In the genomic region with DNA sequence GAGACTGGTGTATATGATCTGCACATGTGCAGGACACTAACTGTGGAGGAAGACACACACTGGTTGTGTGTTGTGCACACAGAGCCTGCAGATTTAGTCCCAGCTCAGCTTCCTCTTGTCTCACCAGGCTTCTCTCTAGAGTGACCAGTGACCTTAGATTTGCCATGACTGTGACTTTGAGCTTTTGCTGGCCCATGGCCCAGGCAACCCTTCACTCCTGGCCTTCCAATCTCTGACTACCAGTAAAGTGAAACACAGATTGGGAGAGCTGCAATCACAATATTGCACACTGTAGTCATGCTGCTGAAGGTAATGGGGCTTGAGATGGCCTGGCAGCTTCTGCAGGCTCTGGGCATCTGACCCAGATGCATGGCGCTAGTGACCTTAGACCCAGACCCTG, we compare ENCODE assay signal across 15 mouse cellular contexts.
DNase-seq lines count a peak whose midpoint lies in the region; ATAC-seq and TF ChIP-seq lines count a peak whose summit lies in the region.
"Had no signal": no experiment of that assay in that cellular context is flagged by ENCODE, and none has a peak within 500 bp of the region (broad histone marks: within the 10 kb centered on the region; RNA-seq: fewer than 3 reads in every experiment).

No protein-coding gene starts in this region.

- H3K9ac ChIP-seq in liver, embryonic 16.5 days (ENCODE audit: low read depth, low read length), result no peak overlapping the region
- peak overlapping the region; percentile 5; the same call in 1 of the 2 replicates for H3K9ac ChIP-seq in liver, postnatal 0 days (replicated peaks)
- no peak overlapping the region for H3K9ac ChIP-seq in hindbrain, embryonic 11.5 days (ENCODE audit: low read depth, low read length)
- H3K9ac ChIP-seq: forebrain, embryonic 12.5 days; hindbrain, embryonic 15.5 days; neural tube, embryonic 13.5 days had no signal

- H3K4me3 ChIP-seq in liver, embryonic 16.5 days (ENCODE audit: low read depth, low read length), result no peak overlapping the region
- no peak overlapping the region for H3K4me3 ChIP-seq in liver, postnatal 0 days (ENCODE audit: low read depth, low read length)
- no peak overlapping the region for H3K4me3 ChIP-seq in left cerebral cortex, adult 2 months
- H3K4me3 ChIP-seq in hindbrain, embryonic 11.5 days (ENCODE audit: low read depth, low read length), result no peak overlapping the region
- H3K4me3 ChIP-seq: forebrain, embryonic 12.5 days; hindbrain, embryonic 15.5 days; neural tube, embryonic 13.5 days had no signal

- ATAC-seq in liver, embryonic 16.5 days (ENCODE audit: low read depth), result peak; percentile 69
- ATAC-seq in liver, postnatal 0 days, result peak; percentile 37; the same call in 1 of the 2 replicates
- no peak for ATAC-seq in hindbrain, embryonic 11.5 days (ENCODE audit: low FRiP score)
- ATAC-seq: midbrain, embryonic 16.5 days had no signal

- no peaks in the 10 kb centered on the region for H3K9me3 ChIP-seq in liver, embryonic 16.5 days (replicated peaks; ENCODE audit: control insufficient read depth, low read length)
- no peaks in the 10 kb centered on the region for H3K9me3 ChIP-seq in liver, postnatal 0 days (ENCODE audit: low read length)
- H3K9me3 ChIP-seq in hindbrain, embryonic 11.5 days (ENCODE audit: control insufficient read depth, low read length), result no peaks in the 10 kb centered on the region
- H3K9me3 ChIP-seq: forebrain, embryonic 12.5 days; hindbrain, embryonic 15.5 days; neural tube, embryonic 13.5 days had no signal

- 86% methylated on average over 1 of the region's 1 CpGs for WGBS in liver, embryonic 16.5 days (ENCODE audit: insufficient replicate concordance)
- WGBS in liver, postnatal 0 days (ENCODE audit: insufficient replicate concordance), result 88% methylated on average over 1 of the region's 1 CpGs
- 94% methylated on average over 1 of the region's 1 CpGs for WGBS in hindbrain, embryonic 11.5 days

- no peak overlapping the region for H3K27ac ChIP-seq in liver, embryonic 16.5 days (ENCODE audit: low read length)
- no peak overlapping the region for H3K27ac ChIP-seq in liver, postnatal 0 days (ENCODE audit: low read depth)
- no peak overlapping the region for H3K27ac ChIP-seq in left cerebral cortex, adult 2 months
- no peak overlapping the region for H3K27ac ChIP-seq in hindbrain, embryonic 11.5 days (ENCODE audit: low read depth, low read length)
- H3K27ac ChIP-seq: forebrain, embryonic 12.5 days; hindbrain, embryonic 15.5 days; neural tube, embryonic 13.5 days had no signal

- peak; percentile 18 for DNase-seq in cerebellum, adult 11-12 months
- DNase-seq in cerebellum, adult 18-20 months, result no peak
- no peak for DNase-seq in liver
- peak; percentile 63 for DNase-seq in heart, postnatal 4 days
- DNase-seq in liver, postnatal 0 days, result no peak
- no peak for DNase-seq in left cerebral cortex, adult 2 months (ENCODE audit: extremely low spot score in 1 of 2, low spot score in 2 of 2)
- DNase-seq in hindbrain, embryonic 11.5 days (ENCODE audit: low spot score), result no peak
- DNase-seq: gastrocnemius, postnatal 10 days; left cerebral cortex, postnatal 4 days; right cerebral cortex, adult 18-20 months had no signal

- peaks cover 8% of the 10 kb centered on the region for H3K4me1 ChIP-seq in liver, embryonic 16.5 days (ENCODE audit: control insufficient read depth, low read depth, low read length)
- peaks cover 15% of the 10 kb centered on the region for H3K4me1 ChIP-seq in liver, postnatal 0 days (ENCODE audit: insufficient read depth)
- no peaks in the 10 kb centered on the region for H3K4me1 ChIP-seq in hindbrain, embryonic 11.5 days (replicated peaks; ENCODE audit: control insufficient read depth, insufficient read depth, low read length)
- H3K4me1 ChIP-seq: forebrain, embryonic 12.5 days had no signal

- intact Hi-C loops in left cerebral cortex, adult 2 months (cut with DNase I), result no loop called here

- no peaks in the 10 kb centered on the region for H3K27me3 ChIP-seq in liver, embryonic 16.5 days (ENCODE audit: control insufficient read depth, insufficient read depth, low read depth, low read length)
- no peaks in the 10 kb centered on the region for H3K27me3 ChIP-seq in liver, postnatal 0 days (ENCODE audit: insufficient read depth, low read length)
- no peaks in the 10 kb centered on the region for H3K27me3 ChIP-seq in hindbrain, embryonic 11.5 days (ENCODE audit: control insufficient read depth, insufficient read depth, low read length)
- H3K27me3 ChIP-seq: forebrain, embryonic 12.5 days; hindbrain, embryonic 15.5 days; neural tube, embryonic 13.5 days had no signal

- no peak for TF ChIP-seq CTCF in liver, postnatal 0 days (IDR thresholded peaks at IDR 0.05; ENCODE audit: low read depth)
- no peak for TF ChIP-seq CTCF in left cerebral cortex, adult 2 months (IDR thresholded peaks at IDR 0.05)

- no peak overlapping the region for H3K4me2 ChIP-seq in liver, embryonic 16.5 days (ENCODE audit: low read depth, low read length)
- H3K4me2 ChIP-seq in liver, postnatal 0 days (ENCODE audit: low read depth, low read length), result no peak overlapping the region
- no peak overlapping the region for H3K4me2 ChIP-seq in hindbrain, embryonic 11.5 days (replicated peaks; ENCODE audit: low read depth, low read length)
- H3K4me2 ChIP-seq: forebrain, embryonic 12.5 days; hindbrain, embryonic 15.5 days; neural tube, embryonic 13.5 days had no signal

- no peak for TF ChIP-seq EP300 in liver, postnatal 0 days (IDR thresholded peaks at IDR 0.05; ENCODE audit: low read depth)

- no peaks in the 10 kb centered on the region for H3K36me3 ChIP-seq in liver, embryonic 16.5 days (ENCODE audit: control insufficient read depth, insufficient read depth)
- H3K36me3 ChIP-seq in liver, postnatal 0 days (replicated peaks; ENCODE audit: insufficient read depth, low read length), result no peaks in the 10 kb centered on the region
- H3K36me3 ChIP-seq in hindbrain, embryonic 11.5 days (ENCODE audit: control insufficient read depth, insufficient read depth, low read length), result 0 out of 2 replicates have a peak, but pooled peaks cover 3% of the 10 kb centered on the region
- H3K36me3 ChIP-seq: hindbrain, embryonic 15.5 days had no signal

Comparison
In these comparisons a context has a peak if more than half of its experiments do, and no peak if none do; other contexts are left out.
1. DNase-seq: peak in cerebellum, adult 11-12 months (single experiment) and heart, postnatal 4 days (single experiment); none in cerebellum, adult 18-20 months (0 of 2), liver (single experiment), liver, postnatal 0 days (single experiment), left cerebral cortex, adult 2 months (0 of 2) and hindbrain, embryonic 11.5 days (single experiment).